Mouse (Mus musculus): ENCODE data around the gene Rpl18a.

- TF ChIP-seq CTCF (IDR thresholded peaks at IDR 0.05; ENCODE audit: low read depth, low read length): no peak
- TF ChIP-seq EP300 (IDR thresholded peaks at IDR 0.05; ENCODE audit: insufficient read depth, low read depth, low read length): no peak
These were observed 47.8 kb downstream of the Rpl18a start for GRCm38 (mm10) chr8:70849333-70849990.
